Comparison of ENCODE assay signal across 9 mouse cellular contexts in genomic region chr9:24119423-24119822, GRCm38 (mm10). TPM values are rescaled to one million over a fixed set of nuclear protein-coding genes. Genes with fewer than 3 reads are reported as not detected.
A peak's percentile ranks its signal among the peaks of the same experiment; 100 is the strongest.
DNase-seq lines count a peak whose midpoint lies in the region; ATAC-seq and TF ChIP-seq lines count a peak whose summit lies in the region.
"Had no signal": no experiment of that assay in that cellular context is flagged by ENCODE, and none has a peak within 500 bp of the region (broad histone marks: within the 10 kb centered on the region; RNA-seq: fewer than 3 reads in every experiment).

No protein-coding gene starts in this region.

- no peaks in the 10 kb centered on the region for H3K36me3 ChIP-seq in forebrain, embryonic 13.5 days (ENCODE audit: poor library complexity, severe bottlenecking)
- no peaks in the 10 kb centered on the region for H3K36me3 ChIP-seq in neural tube, embryonic 12.5 days

- no peaks in the 10 kb centered on the region for H3K9me3 ChIP-seq in forebrain, embryonic 13.5 days (replicated peaks)
- H3K9me3 ChIP-seq in neural tube, embryonic 12.5 days: no peaks in the 10 kb centered on the region

- H3K27me3 ChIP-seq in forebrain, embryonic 13.5 days: no peaks in the 10 kb centered on the region
- H3K27me3 ChIP-seq in neural tube, embryonic 12.5 days (replicated peaks): no peaks in the 10 kb centered on the region

- TF ChIP-seq POLR2A in brain, embryonic 14.5 days (IDR thresholded peaks at IDR 0.05; ENCODE audit: borderline replicate concordance, extremely low read depth, insufficient read depth, insufficient read length, poor library complexity, severe bottlenecking): no peak

- peak; percentile 50; the same call in 1 of the 2 replicates for TF ChIP-seq CTCF in brain, embryonic 14.5 days (IDR thresholded peaks at IDR 0.05; ENCODE audit: borderline replicate concordance, extremely low read depth, insufficient read depth, insufficient read length)

- H3K9ac ChIP-seq in forebrain, embryonic 13.5 days: no peak overlapping the region
- no peak overlapping the region for H3K9ac ChIP-seq in neural tube, embryonic 12.5 days

- no peak overlapping the region for H3K4me2 ChIP-seq in forebrain, embryonic 13.5 days
- no peak overlapping the region for H3K4me2 ChIP-seq in neural tube, embryonic 12.5 days (replicated peaks)

- WGBS in forebrain, embryonic 13.5 days: 54% methylated on average over 4 of the region's 4 CpGs
- WGBS in neural tube, embryonic 12.5 days: 52% methylated on average over 4 of the region's 4 CpGs

- no peak overlapping the region for H3K4me3 ChIP-seq in forebrain, embryonic 13.5 days
- H3K4me3 ChIP-seq in neural tube, embryonic 12.5 days: no peak overlapping the region

- no peak overlapping the region for H3K27ac ChIP-seq in forebrain, embryonic 13.5 days
- H3K27ac ChIP-seq in neural tube, embryonic 12.5 days: no peak overlapping the region

- DNase-seq in gastrocnemius, postnatal 10 days: peak; percentile 8
- DNase-seq in gastrocnemius, adult 8-10 months (ENCODE audit: low spot score in 2 of 2): no peak
- DNase-seq in CD4-positive helper T cell, adult 2 months (ENCODE audit: low read depth, low spot score): peak; percentile 16
- DNase-seq in brain, embryonic 14.5 days (ENCODE audit: low read depth): peak; percentile 66
- peak; percentile 10 to 61 for DNase-seq in left cerebral cortex, adult 9 months (ENCODE audit: low spot score in 2 of 2)

- ATAC-seq in forebrain, embryonic 13.5 days: peak; percentile 57; the same call in 1 of the 2 replicates
- ATAC-seq in neural tube, embryonic 12.5 days (ENCODE audit: low FRiP score, low read depth): 0 out of 2 replicates have a peak, but pooled peaks have one; percentile 41
- ATAC-seq in megakaryocyte, adult 5-6 weeks (ENCODE audit: poor library complexity, severe bottlenecking): no peak

- H3K4me1 ChIP-seq in forebrain, embryonic 13.5 days: no peaks in the 10 kb centered on the region
- H3K4me1 ChIP-seq in neural tube, embryonic 12.5 days: no peaks in the 10 kb centered on the region

RNA-seq across cellular contexts. Expression of gene Npsr1, which starts 21.6 kb away (rescaled TPM):
- not detected for total RNA-seq in gastrocnemius, postnatal 10 days (2021)
- total RNA-seq in gastrocnemius, adult 8-10 months (2022): not detected
- polyA plus RNA-seq in brain, embryonic 14.5 days (2012; rRNA removed): 0.09 and 0.10 TPM in 2 replicates
- polyA plus RNA-seq in forebrain, embryonic 13.5 days (2015; fragmentation: Nextera tagmentation; extraction: Ambion mirVana): not detected in 2 replicates
- polyA plus RNA-seq in neural tube, embryonic 12.5 days (2016; fragmentation: Nextera tagmentation; extraction: Ambion mirVana): not detected in 2 replicates
- total RNA-seq in megakaryocyte, adult 5-6 weeks (2015): not detected in 2 replicates
- not detected in 2 replicates for total RNA-seq in megakaryocyte, adult 5-6 weeks (2017)
- polyA plus RNA-seq: large intestine, adult 2 months had no signal

Comparison
In these comparisons a context has a peak if more than half of its experiments do, and no peak if none do; other contexts are left out.
1. DNase-seq: peak in gastrocnemius, postnatal 10 days (single experiment), CD4-positive helper T cell, adult 2 months (single experiment), brain, embryonic 14.5 days (single experiment) and left cerebral cortex, adult 9 months (2 of 2); none in gastrocnemius, adult 8-10 months (0 of 2).